Mouse (Mus musculus) right cerebral cortex, postnatal 4 days (tissue): ENCODE measurements at regions not wholly inside any gene's neighbourhood (a gene's known extent, or its start where the extent isn't known, plus 50 kb on each side); places are given as distances from the start of the nearest gene placed in this dataset.

Experiments
- DNase-seq: peaks from one replicate; pipeline ENCODE4 v3.0.0-alpha.2; 2022

GRCm38 (mm10) chr7:95689161-95689833 lies 481.7 kb upstream of the Tenm4 start:
- no peak for DNase-seq

- no peak for DNase-seq
Observed at GRCm38 (mm10) chr7:95699506-95699905, 471.5 kb upstream of the Tenm4 start.

- DNase-seq: no peak
Observed at GRCm38 (mm10) chr7:95710088-95710487, 461.0 kb upstream of the Tenm4 start.

GRCm38 (mm10) chr7:95720083-95720482 lies 451.0 kb upstream of the Tenm4 start:
- DNase-seq: no peak

GRCm38 (mm10) chr7:95725716-95726487 lies 445.1 kb upstream of the Tenm4 start:
- DNase-seq: no peak

GRCm38 (mm10) chr7:95733807-95734206 lies 437.2 kb upstream of the Tenm4 start:
- DNase-seq: no peak

GRCm38 (mm10) chr7:95734587-95734986 lies 436.5 kb upstream of the Tenm4 start:
- DNase-seq: no peak

GRCm38 (mm10) chr7:95736716-95737115 lies 434.3 kb upstream of the Tenm4 start:
- DNase-seq: no peak

- DNase-seq: no peak
Observed at GRCm38 (mm10) chr7:95738725-95739245, 432.3 kb upstream of the Tenm4 start.

GRCm38 (mm10) chr7:95739779-95740178 lies 431.3 kb upstream of the Tenm4 start:
- no peak for DNase-seq

- no peak for DNase-seq
Observed at GRCm38 (mm10) chr7:95758375-95758774, 412.7 kb upstream of the Tenm4 start.

GRCm38 (mm10) chr7:95760945-95761661 lies 409.9 kb upstream of the Tenm4 start:
- peak; percentile 2 for DNase-seq

GRCm38 (mm10) chr7:95766356-95767150 lies 404.5 kb upstream of the Tenm4 start:
- DNase-seq: no peak

GRCm38 (mm10) chr7:95784523-95784922 lies 386.5 kb upstream of the Tenm4 start:
- no peak for DNase-seq

- DNase-seq: no peak
Observed at GRCm38 (mm10) chr7:95787543-95787942, 383.5 kb upstream of the Tenm4 start.

- no peak for DNase-seq
Observed at GRCm38 (mm10) chr7:95787951-95788350, 383.1 kb upstream of the Tenm4 start.

- DNase-seq: no peak
Observed at GRCm38 (mm10) chr7:95789424-95789823, 381.6 kb upstream of the Tenm4 start.

- no peak for DNase-seq
Observed at GRCm38 (mm10) chr7:95799022-95799421, 372.0 kb upstream of the Tenm4 start.

- DNase-seq: no peak
Observed at GRCm38 (mm10) chr7:95809626-95810025, 361.4 kb upstream of the Tenm4 start.

- DNase-seq: no peak
Observed at GRCm38 (mm10) chr7:95810096-95810495, 360.9 kb upstream of the Tenm4 start.

- no peak for DNase-seq
Observed at GRCm38 (mm10) chr7:95814865-95815264, 356.2 kb upstream of the Tenm4 start.

GRCm38 (mm10) chr7:95823539-95823938 lies 347.5 kb upstream of the Tenm4 start:
- no peak for DNase-seq

GRCm38 (mm10) chr7:95829889-95830288 lies 341.2 kb upstream of the Tenm4 start:
- DNase-seq: no peak
